Mouse (Mus musculus) liver, embryonic 11.5 days (tissue): ENCODE results near the gene Cox11. TPM values are rescaled to one million over a fixed set of nuclear protein-coding genes. Genes with fewer than 3 reads are reported as not detected.

Experiments
- ATAC-seq: fragments of 200-750 bp; cut with Nextera tagmentation; replicated peaks from 2 replicates; pipeline ENCODE4 v1.8.0; 2017; ENCODE audit warnings: moderate number of reproducible peaks, mild to moderate bottlenecking, moderate TSS enrichment, moderate library complexity; ENCODE audit not compliant: low FRiP score
- DNase-seq: peaks from one replicate; pipeline ENCODE4 v3.0.0-alpha.2; 2017; ENCODE audit warnings: low spot score
- H3K27ac ChIP-seq: fragments of 300-500 bp; sonication (generic); 2 replicates; pipeline ENCODE4 v1.5.1; 2014; ENCODE audit warnings: mild to moderate bottlenecking, low read depth, low read length, control low read depth
- H3K27me3 ChIP-seq: fragments of 300-500 bp; sonication (generic); replicated peaks from 2 replicates; pipeline ENCODE4 v1.6.1; 2014; ENCODE audit warnings: low read length, mixed read lengths; ENCODE audit not compliant: control insufficient read depth, insufficient read depth
- H3K36me3 ChIP-seq: fragments of 300-500 bp; sonication (generic); 2 replicates; pipeline ENCODE4 v1.6.1; 2014; ENCODE audit warnings: mild to moderate bottlenecking, low read length, moderate library complexity, mixed read lengths; ENCODE audit not compliant: control insufficient read depth, insufficient read depth
- H3K4me1 ChIP-seq: fragments of 300-500 bp; sonication (generic); replicated peaks from 2 replicates; pipeline ENCODE4 v1.6.1; 2014; ENCODE audit warnings: low read length, mixed read lengths; ENCODE audit not compliant: control insufficient read depth, insufficient read depth
- H3K4me2 ChIP-seq: fragments of 300-500 bp; sonication (generic); 2 replicates; pipeline ENCODE4 v1.6.1; 2014; ENCODE audit warnings: mild to moderate bottlenecking, control low read depth, moderate library complexity
- H3K4me3 ChIP-seq: fragments of 300-500 bp; sonication (generic); 2 replicates; pipeline ENCODE4 v1.5.1; 2014; ENCODE audit warnings: low read depth, low read length, control low read depth
- H3K9ac ChIP-seq: fragments of 300-500 bp; sonication (generic); 2 replicates; pipeline ENCODE4 v1.6.1; 2014; ENCODE audit warnings: low read depth, low read length, control low read depth
- H3K9me3 ChIP-seq: fragments of 300-500 bp; sonication (generic); 2 replicates; pipeline ENCODE4 v1.6.1; 2016; ENCODE audit warnings: low read length, inconsistent platforms, mixed read lengths; ENCODE audit not compliant: control insufficient read depth
- WGBS: fragments of 180-500 bp; shearing (Covaris S2); extraction: QIAGEN DNeasy Blood & Tissue Kit; methylation state at CpG from one replicate; pipeline ENCODE4 v1.1.7; 2014; 5-methylcytosine and 5-hydroxymethylcytosine counted together
- polyA plus RNA-seq: library from polyadenylated mRNA; unstranded; fragments of >200 nt; fragmentation: Nextera tagmentation; extraction: Ambion mirVana; gene quantifications from 2 replicates; pipeline ENCODE4 v1.2.1, GENCODE M21; 2014

Cox11 gene
- polyA plus RNA-seq, 1 experiment from 2014 or later = 28.8 TPM

GRCm38 (mm10) chr11:90623477-90623876, 14.5 kb upstream of the Cox11 start:
- ATAC-seq (no peak), DNase-seq (no peak)
- Histone ChIP-seq H3K36me3 (no peaks in the 10 kb centered on the region), H3K4me1 (no peaks in the 10 kb centered on the region), H3K4me3 (no peak overlapping the region), H3K9me3 (no peaks in the 10 kb centered on the region), H3K4me2 (no peak overlapping the region), H3K27ac (no peak overlapping the region), H3K9ac (no peak overlapping the region), H3K27me3 (no peaks in the 10 kb centered on the region)
- WGBS = 50% methylated on average over 6 of the region's 6 CpGs

DNA sequence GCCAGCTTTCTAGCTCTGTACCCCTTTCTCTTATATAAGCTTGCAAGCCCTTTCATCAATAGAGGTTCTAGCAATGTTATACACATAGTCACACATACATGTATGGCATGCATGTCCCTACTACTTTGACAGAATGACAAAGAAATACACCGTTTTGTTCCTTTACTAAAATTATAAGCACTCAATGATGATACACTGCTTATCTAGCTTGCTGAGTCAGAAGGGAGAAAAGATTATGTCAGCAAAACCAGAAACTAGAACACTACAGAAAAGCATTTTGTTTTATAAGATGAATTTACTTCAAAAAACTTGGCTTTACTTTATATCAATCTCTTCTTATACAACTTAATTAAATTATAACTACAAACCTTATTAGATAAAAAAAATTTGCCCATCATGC, 12.8 kb upstream of the Cox11 start:
- no peaks in the 10 kb centered on the region for H3K27me3 ChIP-seq
- no peaks in the 10 kb centered on the region for H3K4me1 ChIP-seq
- no peak for ATAC-seq
- H3K4me3 ChIP-seq = no peak overlapping the region
- no peak for DNase-seq
- no peak overlapping the region for H3K4me2 ChIP-seq
- WGBS = 64% methylated on average over 1 of the region's 1 CpGs
- no peak overlapping the region for H3K27ac ChIP-seq
- no peak overlapping the region for H3K9ac ChIP-seq
- no peaks in the 10 kb centered on the region for H3K36me3 ChIP-seq
- H3K9me3 ChIP-seq = no peaks in the 10 kb centered on the region

DNA sequence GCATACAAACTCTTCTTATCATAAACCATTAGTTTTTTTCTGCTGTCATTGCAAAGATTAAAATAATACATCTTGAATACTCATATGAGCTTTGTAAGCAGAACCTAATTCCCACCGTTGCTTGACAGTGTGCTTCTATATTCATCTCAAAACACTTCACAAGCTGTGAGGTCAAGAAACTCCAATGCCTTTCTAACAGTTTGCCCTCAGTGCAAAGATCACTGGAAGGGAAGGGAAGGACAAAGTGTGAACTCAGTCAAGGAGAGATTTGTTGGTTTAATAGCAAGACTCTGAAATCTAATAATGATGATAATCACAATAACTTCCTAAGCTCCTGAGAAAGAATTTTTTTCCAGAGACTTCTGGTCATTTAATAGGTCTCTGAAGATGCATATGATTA, 10.2 kb upstream of the Cox11 start:
- Histone ChIP-seq H3K9ac (no peak overlapping the region), H3K4me1 (no peaks in the 10 kb centered on the region), H3K27me3 (no peaks in the 10 kb centered on the region), H3K27ac (no peak overlapping the region), H3K4me2 (no peak overlapping the region), H3K9me3 (no peaks in the 10 kb centered on the region), H3K4me3 (no peak overlapping the region), H3K36me3 (no peaks in the 10 kb centered on the region)
- WGBS = 76% methylated on average over 1 of the region's 1 CpGs
- DNase-seq (no peak), ATAC-seq (no peak)

- WGBS = 83% methylated on average over 2 of the region's 2 CpGs
- no peaks in the 10 kb centered on the region for H3K36me3 ChIP-seq
- no peak for DNase-seq
- peaks cover 4% of the 10 kb centered on the region; the same call in 1 of the 2 replicates for H3K4me1 ChIP-seq
- no peaks in the 10 kb centered on the region for H3K9me3 ChIP-seq
- H3K9ac ChIP-seq = no peak overlapping the region
- H3K27me3 ChIP-seq = no peaks in the 10 kb centered on the region
- no peak overlapping the region for H3K4me3 ChIP-seq
- no peak overlapping the region for H3K27ac ChIP-seq
- ATAC-seq = no peak
- H3K4me2 ChIP-seq = no peak overlapping the region
Observed at GRCm38 (mm10) chr11:90632480-90632879, 5.5 kb upstream of the Cox11 start.

GRCm38 (mm10) chr11:90634661-90635060, 3.3 kb upstream of the Cox11 start:
- H3K27me3 ChIP-seq = no peaks in the 10 kb centered on the region
- no peaks in the 10 kb centered on the region for H3K9me3 ChIP-seq
- ATAC-seq = no peak
- no peaks in the 10 kb centered on the region for H3K36me3 ChIP-seq
- H3K27ac ChIP-seq = no peak overlapping the region
- H3K4me2 ChIP-seq = no peak overlapping the region
- WGBS = 91% methylated on average over 3 of the region's 3 CpGs
- H3K4me3 ChIP-seq = no peak overlapping the region
- peaks cover 6% of the 10 kb centered on the region; the same call in 1 of the 2 replicates for H3K4me1 ChIP-seq
- no peak overlapping the region for H3K9ac ChIP-seq
- no peak for DNase-seq

- under 1% methylated on average over 50 of the region's 54 CpGs for WGBS
- peak overlapping the region; percentile 97 for H3K9ac ChIP-seq
- peak overlapping the region; percentile 81 for H3K4me2 ChIP-seq
- peaks cover 7% of the 10 kb centered on the region; the same call in 1 of the 2 replicates for H3K4me1 ChIP-seq
- no peaks in the 10 kb centered on the region for H3K9me3 ChIP-seq
- peaks cover 3% of the 10 kb centered on the region; the same call in 1 of the 2 replicates for H3K36me3 ChIP-seq
- DNase-seq = peak; percentile 61
- no peaks in the 10 kb centered on the region for H3K27me3 ChIP-seq
- H3K27ac ChIP-seq = peak overlapping the region; percentile 79
- ATAC-seq = peak; percentile 56
- H3K4me3 ChIP-seq = peak overlapping the region; percentile 98
Observed at GRCm38 (mm10) chr11:90638312-90638830, 398 bp downstream of the Cox11 start.

- Histone ChIP-seq H3K27ac (no peak overlapping the region), H3K4me1 (no peaks in the 10 kb centered on the region), H3K4me3 (no peak overlapping the region), H3K9ac (no peak overlapping the region), H3K36me3 (peaks cover 32% of the 10 kb centered on the region), H3K9me3 (no peaks in the 10 kb centered on the region), H3K27me3 (no peaks in the 10 kb centered on the region), H3K4me2 (no peak overlapping the region)
- 93% methylated on average over 6 of the region's 6 CpGs for WGBS
- ATAC-seq = no peak
- DNase-seq = no peak
Observed at GRCm38 (mm10) chr11:90649777-90650176, 11.8 kb downstream of the Cox11 start.

DNA sequence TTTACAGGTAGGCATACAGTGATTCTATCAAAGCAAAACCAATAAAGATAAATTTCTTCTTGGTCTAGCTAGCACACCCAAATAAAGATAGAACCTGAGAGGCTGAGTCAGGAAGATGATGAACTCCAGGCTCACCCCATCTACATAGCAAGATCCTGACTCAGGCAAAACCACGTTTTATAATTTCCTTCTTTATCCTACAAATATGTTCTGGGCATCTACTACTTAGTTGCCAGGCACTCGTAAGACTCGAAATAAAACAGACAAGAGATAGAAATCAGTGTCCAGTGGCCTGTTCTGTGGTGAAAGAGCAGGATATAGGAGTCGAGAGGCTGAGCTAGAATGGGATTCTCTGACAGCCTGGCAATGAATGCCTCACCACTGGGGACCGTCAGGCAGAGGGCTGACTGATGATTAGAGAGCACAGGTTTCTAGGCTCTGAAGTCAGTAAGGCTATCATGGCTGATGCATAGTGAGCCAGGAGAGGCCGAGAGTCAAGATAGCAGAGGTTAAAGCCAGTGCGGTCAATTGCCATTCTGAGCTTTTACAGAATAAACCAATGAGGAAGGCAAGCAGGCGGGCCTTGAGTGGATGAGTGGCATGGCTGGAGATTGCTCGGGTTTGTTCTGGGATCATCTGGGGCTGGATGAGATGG, 12.4 kb downstream of the Cox11 start:
- Histone ChIP-seq H3K27me3 (no peaks in the 10 kb centered on the region), H3K27ac (no peak overlapping the region), H3K4me1 (no peaks in the 10 kb centered on the region), H3K9me3 (no peaks in the 10 kb centered on the region), H3K4me2 (no peak overlapping the region), H3K4me3 (no peak overlapping the region), H3K9ac (no peak overlapping the region; the same call in 1 of the 2 replicates), H3K36me3 (peaks cover 29% of the 10 kb centered on the region)
- ATAC-seq = no peak
- no peak for DNase-seq
- WGBS = 72% methylated on average over 9 of the region's 9 CpGs

GRCm38 (mm10) chr11:90652603-90653002, 14.6 kb downstream of the Cox11 start:
- H3K4me3 ChIP-seq = no peak overlapping the region
- 86% methylated on average over 4 of the region's 4 CpGs for WGBS

More at GRCm38 (mm10) chr11:90652603-90653002, 14.6 kb downstream of the Cox11 start:
- H3K27me3 ChIP-seq = no peaks in the 10 kb centered on the region
- H3K9me3 ChIP-seq = no peaks in the 10 kb centered on the region
- DNase-seq (no peak), ATAC-seq (no peak)
- H3K4me2 ChIP-seq = no peak overlapping the region
- peaks cover 39% of the 10 kb centered on the region for H3K36me3 ChIP-seq
- no peak overlapping the region for H3K9ac ChIP-seq
- no peaks in the 10 kb centered on the region for H3K4me1 ChIP-seq
- H3K27ac ChIP-seq = no peak overlapping the region
